Comparison of ENCODE assay signal across 15 mouse cellular contexts in the genomic region with DNA sequence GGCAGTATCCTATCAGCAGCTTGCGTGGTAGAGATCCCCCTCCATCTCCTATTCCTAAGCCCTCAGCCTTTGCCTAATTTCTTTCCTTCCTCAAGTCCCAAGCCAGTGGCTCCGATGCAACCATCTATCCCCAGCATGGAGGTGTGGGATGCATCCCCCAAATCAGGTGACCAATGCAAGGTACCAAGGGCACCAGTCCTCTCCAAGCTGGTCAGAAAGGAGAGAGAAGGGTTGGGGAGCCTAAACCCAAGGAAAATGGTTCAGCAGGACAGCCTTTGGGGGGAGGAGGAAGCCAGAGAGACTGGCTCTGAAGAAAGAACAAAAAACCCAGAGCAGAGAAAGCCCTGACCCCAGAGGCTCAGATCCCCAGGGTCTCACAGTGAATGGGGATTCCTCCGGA. TPM values are rescaled to one million over a fixed set of nuclear protein-coding genes. Genes with fewer than 3 reads are reported as not detected.
A peak's percentile ranks its signal among the peaks of the same experiment; 100 is the strongest.
DNase-seq lines count a peak whose midpoint lies in the region; ATAC-seq and TF ChIP-seq lines count a peak whose summit lies in the region.
"Had no signal": no experiment of that assay in that cellular context is flagged by ENCODE, and none has a peak within 500 bp of the region (broad histone marks: within the 10 kb centered on the region; RNA-seq: fewer than 3 reads in every experiment).

No protein-coding gene starts in this region.

- no peak overlapping the region for H3K4me3 ChIP-seq in heart, embryonic 13.5 days
- no peak overlapping the region for H3K4me3 ChIP-seq in neural tube, embryonic 11.5 days (ENCODE audit: low read depth, low read length)
- no peak overlapping the region for H3K4me3 ChIP-seq in hindbrain, embryonic 15.5 days
- H3K4me3 ChIP-seq in stomach, postnatal 0 days (ENCODE audit: low read depth, low read length) = no peak overlapping the region
- H3K4me3 ChIP-seq: embryonic facial prominence, embryonic 12.5 days had no signal

- peaks cover 12% of the 10 kb centered on the region; the same call in 1 of the 2 replicates for H3K27me3 ChIP-seq in heart, embryonic 13.5 days (replicated peaks)
- H3K27me3 ChIP-seq in neural tube, embryonic 11.5 days (ENCODE audit: control insufficient read depth, insufficient read depth, low read length) = no peaks in the 10 kb centered on the region
- H3K27me3 ChIP-seq in hindbrain, embryonic 15.5 days = no peaks in the 10 kb centered on the region
- no peaks in the 10 kb centered on the region for H3K27me3 ChIP-seq in stomach, postnatal 0 days (ENCODE audit: control insufficient read depth, insufficient read depth, low read length)
- H3K27me3 ChIP-seq: Patski had no signal

- no peak for TF ChIP-seq EP300 in stomach, postnatal 0 days (optimal IDR thresholded peaks at IDR 0.05)

- no peak for DNase-seq in heart, adult 8-10 months (ENCODE audit: low spot score)
- no peak for DNase-seq in neural tube, embryonic 11.5 days (ENCODE audit: low spot score)
- no peak for DNase-seq in neural tube, embryonic 10.5 days (ENCODE audit: extremely low spot score, low spot score)
- no peak for DNase-seq in stomach, postnatal 0 days (ENCODE audit: low spot score)
- DNase-seq in gastrocnemius, postnatal 10 days = no peak
- DNase-seq: adrenal gland, postnatal 25 days; cerebellum, adult 11-12 months; kidney, postnatal 14 days; lung, adult 18-20 months; spleen, adult 18-20 months had no signal

- H3K36me3 ChIP-seq in heart, embryonic 13.5 days = peaks cover 6% of the 10 kb centered on the region; the same call in 1 of the 2 replicates
- no peaks in the 10 kb centered on the region for H3K36me3 ChIP-seq in neural tube, embryonic 11.5 days (ENCODE audit: control insufficient read depth, insufficient read depth, low read length)
- H3K36me3 ChIP-seq in hindbrain, embryonic 15.5 days = no peaks in the 10 kb centered on the region
- H3K36me3 ChIP-seq in stomach, postnatal 0 days (ENCODE audit: control insufficient read depth, insufficient read depth, low read length) = no peaks in the 10 kb centered on the region
- H3K36me3 ChIP-seq: embryonic facial prominence, embryonic 12.5 days had no signal

- H3K4me1 ChIP-seq in heart, embryonic 13.5 days = peaks cover 32% of the 10 kb centered on the region
- peaks cover 29% of the 10 kb centered on the region for H3K4me1 ChIP-seq in neural tube, embryonic 11.5 days (ENCODE audit: control insufficient read depth, insufficient read depth, low read length)
- H3K4me1 ChIP-seq in hindbrain, embryonic 15.5 days (replicated peaks) = peaks cover 39% of the 10 kb centered on the region
- H3K4me1 ChIP-seq in stomach, postnatal 0 days (replicated peaks; ENCODE audit: control insufficient read depth, insufficient read depth) = peaks cover 4% of the 10 kb centered on the region; the same call in 1 of the 2 replicates

- peak overlapping the region; percentile 59; the same call in 1 of the 2 replicates for H3K9ac ChIP-seq in heart, embryonic 13.5 days
- peak overlapping the region; percentile 23; the same call in 1 of the 2 replicates for H3K9ac ChIP-seq in neural tube, embryonic 11.5 days (ENCODE audit: low read length)
- H3K9ac ChIP-seq in hindbrain, embryonic 15.5 days = no peak overlapping the region
- no peak overlapping the region for H3K9ac ChIP-seq in stomach, postnatal 0 days (ENCODE audit: low read length)

- H3K27ac ChIP-seq in heart, embryonic 13.5 days (replicated peaks) = no peak overlapping the region
- no peak overlapping the region for H3K27ac ChIP-seq in neural tube, embryonic 11.5 days (ENCODE audit: low read depth, low read length)
- H3K27ac ChIP-seq in hindbrain, embryonic 15.5 days (replicated peaks) = no peak overlapping the region
- peak overlapping the region; percentile 77 for H3K27ac ChIP-seq in stomach, postnatal 0 days (replicated peaks)

- no peak for ATAC-seq in heart, embryonic 13.5 days (ENCODE audit: extremely low read depth, insufficient number of reproducible peaks, low FRiP score, low TSS enrichment)
- no peak for ATAC-seq in neural tube, embryonic 11.5 days (ENCODE audit: insufficient read depth, low FRiP score, low TSS enrichment)
- ATAC-seq in hindbrain, embryonic 15.5 days (ENCODE audit: low FRiP score, low read depth) = no peak
- no peak for ATAC-seq in stomach, postnatal 0 days (ENCODE audit: low FRiP score, low TSS enrichment)
- no peak for ATAC-seq in cerebellum, adult (ENCODE audit: insufficient number of reproducible peaks, low FRiP score, low TSS enrichment)
- ATAC-seq: Patski had no signal

- no peaks in the 10 kb centered on the region for H3K9me3 ChIP-seq in heart, embryonic 13.5 days
- no peaks in the 10 kb centered on the region for H3K9me3 ChIP-seq in neural tube, embryonic 11.5 days (ENCODE audit: control insufficient read depth, low read length)
- no peaks in the 10 kb centered on the region for H3K9me3 ChIP-seq in hindbrain, embryonic 15.5 days
- H3K9me3 ChIP-seq in stomach, postnatal 0 days (ENCODE audit: control insufficient read depth, low read length) = no peaks in the 10 kb centered on the region
- H3K9me3 ChIP-seq: embryonic facial prominence, embryonic 12.5 days had no signal

- TF ChIP-seq CTCF in stomach, postnatal 0 days (IDR thresholded peaks at IDR 0.05; ENCODE audit: low read depth) = no peak

- 72% methylated on average over 3 of the region's 3 CpGs for WGBS in heart, embryonic 13.5 days
- WGBS in neural tube, embryonic 11.5 days = 68% methylated on average over 3 of the region's 3 CpGs
- 53% methylated on average over 3 of the region's 3 CpGs for WGBS in hindbrain, embryonic 15.5 days
- 82% methylated on average over 3 of the region's 3 CpGs for WGBS in stomach, postnatal 0 days

- no peak overlapping the region for H3K4me2 ChIP-seq in heart, embryonic 13.5 days
- no peak overlapping the region for H3K4me2 ChIP-seq in neural tube, embryonic 11.5 days (ENCODE audit: low read depth)
- 0 out of 2 replicates have a peak overlapping the region, but pooled peaks have one; percentile 5 for H3K4me2 ChIP-seq in hindbrain, embryonic 15.5 days
- H3K4me2 ChIP-seq in stomach, postnatal 0 days (replicated peaks; ENCODE audit: low read depth) = no peak overlapping the region

RNA-seq across cellular contexts. Expression of gene Kdm2b, which starts 4.3 kb away (rescaled TPM):
- 26.3 and 28.2 TPM in 2 replicates for polyA plus RNA-seq in heart, embryonic 13.5 days (2015; fragmentation: Nextera tagmentation; extraction: Ambion mirVana)
- total RNA-seq in heart, adult 8-10 months (2022) = 10 to 100 TPM; 12.7 to 14.9 (median 14.4) TPM
- 70.3 and 74.1 TPM in 2 replicates for polyA plus RNA-seq in neural tube, embryonic 11.5 days (2014; fragmentation: Nextera tagmentation; extraction: Ambion mirVana)
- 95.4 and 99.5 TPM in 2 replicates for polyA plus RNA-seq in hindbrain, embryonic 15.5 days (2015; fragmentation: Nextera tagmentation; extraction: Ambion mirVana)
- 15.3 and 15.5 TPM in 2 replicates for polyA plus RNA-seq in stomach, postnatal 0 days (2015; fragmentation: Nextera tagmentation; extraction: Ambion mirVana)
- total RNA-seq in gastrocnemius, postnatal 10 days (2021) = 10 to 100 TPM; 18.4 to 23.8 TPM

RNA-seq across cellular contexts. Expression of gene Orai1, which starts 29.6 kb away (rescaled TPM):
- 19.1 TPM in 2 replicates for polyA plus RNA-seq in heart, embryonic 13.5 days (2015; fragmentation: Nextera tagmentation; extraction: Ambion mirVana)
- 10 to 100 TPM; 13.3 to 16.3 (median 15.2) TPM for total RNA-seq in heart, adult 8-10 months (2022)
- 8.5 and 8.7 TPM in 2 replicates for polyA plus RNA-seq in neural tube, embryonic 11.5 days (2014; fragmentation: Nextera tagmentation; extraction: Ambion mirVana)
- 14.0 and 14.3 TPM in 2 replicates for polyA plus RNA-seq in hindbrain, embryonic 15.5 days (2015; fragmentation: Nextera tagmentation; extraction: Ambion mirVana)
- polyA plus RNA-seq in stomach, postnatal 0 days (2015; fragmentation: Nextera tagmentation; extraction: Ambion mirVana) = 29.6 TPM in 2 replicates
- 10 to 100 TPM; 43.8 to 45.4 TPM for total RNA-seq in gastrocnemius, postnatal 10 days (2021)

Comparison
In these comparisons a context has a peak if more than half of its experiments do, and no peak if none do; other contexts are left out.
1. H3K9ac ChIP-seq: peak in heart, embryonic 13.5 days (single experiment) and neural tube, embryonic 11.5 days (single experiment); none in hindbrain, embryonic 15.5 days (single experiment) and stomach, postnatal 0 days (single experiment).